Mouse (Mus musculus): ENCODE measurements at regions not wholly inside any gene's neighbourhood (a gene's known extent, or its start where the extent isn't known, plus 50 kb on each side); places are given as distances from the start of the nearest gene placed in this dataset.
A peak's percentile ranks its signal among the peaks of the same experiment; 100 is the strongest.

GRCm38 (mm10) chr17:29437535-29438324 lies 52.8 kb upstream of the Pim1 start:
- no peaks in the 10 kb centered on the region for H3K27me3 ChIP-seq (ENCODE audit: control insufficient read depth in 1 of 2, insufficient read depth in 2 of 2, low read length in 2 of 2)
- H3K27ac ChIP-seq (ENCODE audit: control insufficient read depth, low read depth, low read length): peak overlapping the region; percentile 81
- H3K4me3 ChIP-seq (ENCODE audit: control insufficient read depth in 1 of 2, insufficient read depth in 1 of 2, low read depth in 2 of 2, low read length in 2 of 2): peak overlapping the region; percentile 67 to 74
- H3K9ac ChIP-seq (ENCODE audit: control insufficient read depth, low read depth, low read length, poor library complexity, severe bottlenecking): peak overlapping the region; percentile 78
- peaks cover 19 to 56% of the 10 kb centered on the region in 2 experiments for H3K4me1 ChIP-seq (ENCODE audit: control insufficient read depth in 1 of 2, insufficient read depth in 2 of 2, low read length in 2 of 2)
- no peaks in the 10 kb centered on the region for H3K9me3 ChIP-seq (replicated peaks; ENCODE audit: insufficient read depth, low read length)
- H3K79me2 ChIP-seq (ENCODE audit: control insufficient read depth, insufficient read depth, low read length, poor library complexity): no peaks in the 10 kb centered on the region
- peaks cover 0 to 47% of the 10 kb centered on the region in 2 experiments; a peak in 2 of 4 replicates for H3K36me3 ChIP-seq (ENCODE audit: control insufficient read depth in 1 of 2, insufficient read depth in 2 of 2, low read length in 2 of 2)
- DNase-seq (ENCODE audit: low read depth, low spot score): peak; percentile 52
- TF ChIP-seq NRF1 (IDR thresholded peaks at IDR 0.05; ENCODE audit: insufficient read depth, low read depth, low read length, poor library complexity, severe bottlenecking): no peak
- TF ChIP-seq ELF1 (IDR thresholded peaks at IDR 0.05; ENCODE audit: low read depth, low read length): no peak
- no peak for TF ChIP-seq MYB (IDR thresholded peaks at IDR 0.05; ENCODE audit: low read depth, low read length)
- no peak for TF ChIP-seq GABPA (IDR thresholded peaks at IDR 0.05; ENCODE audit: low read depth, low read length)
- TF ChIP-seq NELFE (IDR thresholded peaks at IDR 0.05; ENCODE audit: low read depth, low read length): no peak
- peak; percentile 58 for TF ChIP-seq ZNF384 (IDR thresholded peaks at IDR 0.05; ENCODE audit: low read depth, low read length)
- no peak for TF ChIP-seq ZMIZ1 (IDR thresholded peaks at IDR 0.05; ENCODE audit: low read depth, low read length)
- TF ChIP-seq EP300 (IDR thresholded peaks at IDR 0.05; ENCODE audit: low read depth in 1 of 2, low read length in 2 of 2): no peak
- no peak for TF ChIP-seq CHD2 (IDR thresholded peaks at IDR 0.05; ENCODE audit: low read length)
- TF ChIP-seq POLR2A (IDR thresholded peaks at IDR 0.05; ENCODE audit: control insufficient read depth in 1 of 2, insufficient read depth in 1 of 2, low read depth in 1 of 2, low read length in 2 of 2, poor library complexity in 1 of 2): no peak
- no peak for TF ChIP-seq POLR2AphosphoS5 (IDR thresholded peaks at IDR 0.05; ENCODE audit: borderline replicate concordance, low read depth, low read length)
- no peak for TF ChIP-seq SIN3A (IDR thresholded peaks at IDR 0.05; ENCODE audit: low read length)
- TF ChIP-seq TAL1 (IDR thresholded peaks at IDR 0.05; ENCODE audit: low read length): no peak
- TF ChIP-seq E2F4 (IDR thresholded peaks at IDR 0.05; ENCODE audit: borderline replicate concordance, low read depth, low read length): no peak
- TF ChIP-seq USF2 (IDR thresholded peaks at IDR 0.05; ENCODE audit: borderline replicate concordance in 1 of 2, insufficient read depth in 1 of 2, low read depth in 1 of 2, low read length in 2 of 2): no peak
- no peak for TF ChIP-seq JUND (IDR thresholded peaks at IDR 0.05; ENCODE audit: low read depth, low read length)
- TF ChIP-seq MYC (IDR thresholded peaks at IDR 0.05; ENCODE audit: low read depth, low read length): no peak
- no peak for TF ChIP-seq ZC3H11A (IDR thresholded peaks at IDR 0.05; ENCODE audit: low read depth, low read length)
- no peak for TF ChIP-seq TBP (IDR thresholded peaks at IDR 0.05; ENCODE audit: low read depth, low read length)
- TF ChIP-seq RCOR1 (IDR thresholded peaks at IDR 0.05; ENCODE audit: low read depth, low read length): peak; percentile 10; the same call in 1 of the 2 replicates
- no peak for TF ChIP-seq MEF2A (IDR thresholded peaks at IDR 0.05; ENCODE audit: extremely low read depth, insufficient replicate concordance, low read depth, low read length, poor library complexity, severe bottlenecking)
- TF ChIP-seq ZKSCAN1 (IDR thresholded peaks at IDR 0.05; ENCODE audit: low read depth, low read length): no peak
- TF ChIP-seq ETS1 (IDR thresholded peaks at IDR 0.05; ENCODE audit: low read depth, low read length): no peak; the same call in 1 of the 2 replicates
- 0 out of 2 replicates have a peak, but pooled peaks have one; percentile 33 for TF ChIP-seq CHD1 (IDR thresholded peaks at IDR 0.05; ENCODE audit: low read depth, low read length)
- no peak for TF ChIP-seq UBTF (IDR thresholded peaks at IDR 0.05; ENCODE audit: borderline replicate concordance, insufficient read depth, low read depth, low read length)
- TF ChIP-seq MAFK (IDR thresholded peaks at IDR 0.05; ENCODE audit: borderline replicate concordance, low read depth, low read length): no peak
- TF ChIP-seq USF1 (IDR thresholded peaks at IDR 0.05; ENCODE audit: low read depth, low read length): no peak
- TF ChIP-seq POLR2AphosphoS2 (IDR thresholded peaks at IDR 0.05; ENCODE audit: low read length): no peak
- TF ChIP-seq BHLHE40 (IDR thresholded peaks at IDR 0.05; ENCODE audit: borderline replicate concordance, low read depth, low read length): no peak
- no peak for TF ChIP-seq RAD21 (IDR thresholded peaks at IDR 0.05; ENCODE audit: low read depth, low read length)
- no peak for TF ChIP-seq KAT2A (conservative IDR thresholded peaks at IDR 0.05; ENCODE audit: low read depth, low read length)
- peak; percentile 9; the same call in 1 of the 2 replicates for TF ChIP-seq MAX (IDR thresholded peaks at IDR 0.05; ENCODE audit: low read length)
- TF ChIP-seq HCFC1 (IDR thresholded peaks at IDR 0.05; ENCODE audit: low read depth, low read length): no peak
- no peak for TF ChIP-seq SMC3 (IDR thresholded peaks at IDR 0.05; ENCODE audit: low read depth, low read length)
- 0 out of 2 replicates have a peak, but pooled peaks have one; percentile 3 for TF ChIP-seq MAZ (IDR thresholded peaks at IDR 0.05; ENCODE audit: low read depth, low read length)
- TF ChIP-seq CTCF (IDR thresholded peaks at IDR 0.05 in 2 of 3, conservative IDR thresholded peaks at IDR 0.05 in 1 of 3; ENCODE audit: control insufficient read depth in 1 of 3, insufficient read depth in 1 of 3, low read depth in 2 of 3, low read length in 3 of 3, poor library complexity in 1 of 3, severe bottlenecking in 1 of 3): no peak
